Comparison of ENCODE assay signal across 8 mouse cellular contexts in the genomic region with DNA sequence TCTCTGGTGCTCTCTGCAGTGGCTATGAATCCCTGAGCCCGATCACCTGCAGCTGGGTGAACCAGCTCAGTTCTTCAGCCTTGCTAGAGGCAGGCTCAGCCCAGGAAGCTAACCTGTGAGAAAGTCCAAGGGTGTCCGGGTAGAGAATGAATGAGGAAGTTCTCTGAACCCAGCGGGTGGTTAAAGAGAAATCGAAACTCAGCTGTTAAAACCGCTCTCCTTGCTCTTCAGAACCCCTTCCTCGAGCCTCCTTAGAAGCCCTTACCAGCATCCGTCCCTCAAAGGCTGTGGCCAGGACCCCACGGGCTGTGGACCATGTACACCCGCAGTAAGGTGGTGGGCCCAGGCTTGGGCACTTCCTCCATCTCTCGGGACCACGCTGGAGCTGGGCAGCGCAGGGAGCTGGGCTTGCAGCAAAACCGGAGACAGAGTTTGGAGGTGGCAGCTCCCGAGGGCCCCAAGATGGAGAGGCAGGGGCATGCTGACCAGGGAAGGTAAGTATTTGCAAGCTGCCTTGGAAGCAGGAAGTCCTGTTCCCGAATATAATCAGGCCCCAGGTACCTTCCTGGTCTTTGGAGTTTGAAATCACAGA. TPM values are rescaled to one million over a fixed set of nuclear protein-coding genes. Genes with fewer than 3 reads are reported as not detected.
DNase-seq lines count a peak whose midpoint lies in the region; ATAC-seq and TF ChIP-seq lines count a peak whose summit lies in the region.

A gene (plus strand): TSS at position 69 of the 592 bp plus-strand sequence.

- H3K9ac ChIP-seq in hindbrain, postnatal 0 days (replicated peaks; ENCODE audit: low read length): no peak within 1 kb of the TSS
- H3K9ac ChIP-seq in hindbrain, embryonic 14.5 days: no peak within 1 kb of the TSS
- H3K9ac ChIP-seq in heart, embryonic 15.5 days: no peak within 1 kb of the TSS
- no peak within 1 kb of the TSS for H3K9ac ChIP-seq in liver, embryonic 16.5 days (ENCODE audit: low read depth, low read length)
- no peak within 1 kb of the TSS for H3K9ac ChIP-seq in forebrain, embryonic 11.5 days (ENCODE audit: low read length)

- ATAC-seq in hindbrain, postnatal 0 days: no peak
- no peak for ATAC-seq in hindbrain, embryonic 14.5 days (ENCODE audit: low FRiP score)
- ATAC-seq in heart, embryonic 15.5 days (replicated peaks; ENCODE audit: insufficient number of reproducible peaks, insufficient read depth, low FRiP score, low read depth): no peak
- ATAC-seq in liver, embryonic 16.5 days (ENCODE audit: low read depth): no peak
- no peak for ATAC-seq in forebrain, embryonic 11.5 days (replicated peaks; ENCODE audit: low FRiP score)

- no peaks in the 10 kb centered on the region for H3K9me3 ChIP-seq in hindbrain, postnatal 0 days (ENCODE audit: low read length)
- no peaks in the 10 kb centered on the region for H3K9me3 ChIP-seq in hindbrain, embryonic 14.5 days (ENCODE audit: control insufficient read depth, low read length)
- no peaks in the 10 kb centered on the region for H3K9me3 ChIP-seq in heart, embryonic 15.5 days (replicated peaks)
- no peaks in the 10 kb centered on the region for H3K9me3 ChIP-seq in liver, embryonic 16.5 days (replicated peaks; ENCODE audit: control insufficient read depth, low read length)
- no peaks in the 10 kb centered on the region for H3K9me3 ChIP-seq in forebrain, embryonic 11.5 days (ENCODE audit: control insufficient read depth, low read length)

- H3K4me3 ChIP-seq in hindbrain, postnatal 0 days (ENCODE audit: low read length): no peak within 1 kb of the TSS
- no peak within 1 kb of the TSS for H3K4me3 ChIP-seq in hindbrain, embryonic 14.5 days (replicated peaks; ENCODE audit: low read length)
- H3K4me3 ChIP-seq in heart, embryonic 15.5 days: peak within 1 kb of the TSS; percentile 25
- peak within 1 kb of the TSS; percentile 41 for H3K4me3 ChIP-seq in liver, embryonic 16.5 days (ENCODE audit: low read depth, low read length)
- H3K4me3 ChIP-seq in left cerebral cortex, adult 2 months: no peak within 1 kb of the TSS
- H3K4me3 ChIP-seq in forebrain, embryonic 11.5 days (ENCODE audit: low read depth, low read length): no peak within 1 kb of the TSS

- TF ChIP-seq CTCF in hindbrain, postnatal 0 days (IDR thresholded peaks at IDR 0.05; ENCODE audit: low read depth): no peak
- no peak for TF ChIP-seq CTCF in left cerebral cortex, adult 2 months (IDR thresholded peaks at IDR 0.05)

- H3K36me3 ChIP-seq in hindbrain, postnatal 0 days (ENCODE audit: insufficient read depth, low read length): no peaks in the 10 kb centered on the region
- H3K36me3 ChIP-seq in hindbrain, embryonic 14.5 days (replicated peaks; ENCODE audit: control insufficient read depth, insufficient read depth): no peaks in the 10 kb centered on the region
- H3K36me3 ChIP-seq in heart, embryonic 15.5 days: no peaks in the 10 kb centered on the region
- no peaks in the 10 kb centered on the region for H3K36me3 ChIP-seq in liver, embryonic 16.5 days (ENCODE audit: control insufficient read depth, insufficient read depth)
- H3K36me3 ChIP-seq in forebrain, embryonic 11.5 days (ENCODE audit: control insufficient read depth, insufficient read depth, low read length): no peaks in the 10 kb centered on the region

- intact Hi-C loops in left cerebral cortex, adult 2 months (cut with DNase I): no loop called here

- no peaks in the 10 kb centered on the region for H3K27me3 ChIP-seq in hindbrain, postnatal 0 days (ENCODE audit: insufficient read depth, low read length)
- H3K27me3 ChIP-seq in hindbrain, embryonic 14.5 days (ENCODE audit: control insufficient read depth, insufficient read depth, low read length): no peaks in the 10 kb centered on the region
- no peaks in the 10 kb centered on the region for H3K27me3 ChIP-seq in heart, embryonic 15.5 days
- H3K27me3 ChIP-seq in liver, embryonic 16.5 days (ENCODE audit: control insufficient read depth, insufficient read depth, low read depth, low read length): no peaks in the 10 kb centered on the region
- H3K27me3 ChIP-seq in forebrain, embryonic 11.5 days (ENCODE audit: control insufficient read depth, insufficient read depth, low read length): no peaks in the 10 kb centered on the region

- 0 out of 2 replicates have a peak within 1 kb of the TSS, but pooled peaks have one; percentile 18 for H3K4me2 ChIP-seq in hindbrain, postnatal 0 days (ENCODE audit: low read depth, low read length)
- H3K4me2 ChIP-seq in hindbrain, embryonic 14.5 days (replicated peaks): no peak within 1 kb of the TSS
- H3K4me2 ChIP-seq in heart, embryonic 15.5 days: peak within 1 kb of the TSS; percentile 38
- peak within 1 kb of the TSS; percentile 7 for H3K4me2 ChIP-seq in liver, embryonic 16.5 days (ENCODE audit: low read depth, low read length)
- no peak within 1 kb of the TSS for H3K4me2 ChIP-seq in forebrain, embryonic 11.5 days (ENCODE audit: low read depth, low read length, severe bottlenecking)

- no peak within 1 kb of the TSS for H3K27ac ChIP-seq in hindbrain, postnatal 0 days
- H3K27ac ChIP-seq in hindbrain, embryonic 14.5 days: no peak within 1 kb of the TSS
- H3K27ac ChIP-seq in heart, embryonic 15.5 days: 0 out of 2 replicates have a peak within 1 kb of the TSS, but pooled peaks have one; percentile 8
- H3K27ac ChIP-seq in liver, embryonic 16.5 days (ENCODE audit: low read length): no peak within 1 kb of the TSS
- H3K27ac ChIP-seq in left cerebral cortex, adult 2 months: no peak within 1 kb of the TSS
- no peak within 1 kb of the TSS for H3K27ac ChIP-seq in forebrain, embryonic 11.5 days (ENCODE audit: low read depth, low read length)

- no peak for DNase-seq in hindbrain, postnatal 0 days (ENCODE audit: low spot score)
- no peak for DNase-seq in hindbrain, embryonic 14.5 days (ENCODE audit: low spot score)
- peak; percentile 24 to 36 for DNase-seq in spleen, postnatal 10 days (ENCODE audit: low spot score in 2 of 2)
- no peak for DNase-seq in left cerebral cortex, adult 2 months (ENCODE audit: extremely low spot score in 1 of 2, low spot score in 2 of 2)
- DNase-seq in retina, embryonic 14.5 days (ENCODE audit: low spot score): no peak
- no peak for DNase-seq in forebrain, embryonic 11.5 days (ENCODE audit: low spot score)

- WGBS in hindbrain, postnatal 0 days: 61% methylated on average over 15 of the region's 15 CpGs
- 64% methylated on average over 15 of the region's 15 CpGs for WGBS in hindbrain, embryonic 14.5 days
- 49% methylated on average over 15 of the region's 15 CpGs for WGBS in heart, embryonic 15.5 days
- 16% methylated on average over 15 of the region's 15 CpGs for WGBS in liver, embryonic 16.5 days (ENCODE audit: insufficient replicate concordance)
- 72% methylated on average over 15 of the region's 15 CpGs for WGBS in forebrain, embryonic 11.5 days

- peaks cover 3% of the 10 kb centered on the region; the same call in 1 of the 2 replicates for H3K4me1 ChIP-seq in hindbrain, postnatal 0 days (ENCODE audit: insufficient read depth, low read length)
- no peaks in the 10 kb centered on the region for H3K4me1 ChIP-seq in hindbrain, embryonic 14.5 days (replicated peaks; ENCODE audit: control insufficient read depth, insufficient read depth, low read length)
- H3K4me1 ChIP-seq in heart, embryonic 15.5 days (replicated peaks): no peaks in the 10 kb centered on the region
- no peaks in the 10 kb centered on the region for H3K4me1 ChIP-seq in liver, embryonic 16.5 days (ENCODE audit: control insufficient read depth, low read depth, low read length)
- no peaks in the 10 kb centered on the region for H3K4me1 ChIP-seq in forebrain, embryonic 11.5 days (replicated peaks; ENCODE audit: control insufficient read depth, insufficient read depth, low read length)

RNA-seq across cellular contexts. Expression of the gene that starts here (rescaled TPM):
- total RNA-seq in hindbrain, postnatal 0 days (2014; rRNA removed): 0.16 and 0.22 TPM in 2 replicates
- polyA plus RNA-seq in hindbrain, postnatal 0 days (2015; fragmentation: Nextera tagmentation; extraction: Ambion mirVana): 0.41 and 0.76 TPM in 2 replicates
- 0.14 and 0.33 TPM in 2 replicates for polyA plus RNA-seq in hindbrain, embryonic 14.5 days (2014; fragmentation: Nextera tagmentation; extraction: Ambion mirVana)
- polyA plus RNA-seq in heart, embryonic 15.5 days (2015; fragmentation: Nextera tagmentation; extraction: Ambion mirVana): 0.72 and 4.8 TPM in 2 replicates
- polyA plus RNA-seq in liver, embryonic 16.5 days (2015; fragmentation: Nextera tagmentation; extraction: Ambion mirVana): 1.4 and 1.7 TPM in 2 replicates
- under 1 TPM; 0.42 to 0.54 TPM for total RNA-seq in left cerebral cortex, adult 2 months (2021)
- polyA plus RNA-seq in forebrain, embryonic 11.5 days (2014; fragmentation: Nextera tagmentation; extraction: Ambion mirVana): 0.16 and 0.19 TPM in 2 replicates

Comparison
In these comparisons a context has a peak if more than half of its experiments do, and no peak if none do; other contexts are left out.
1. H3K4me2 ChIP-seq: peak in hindbrain, postnatal 0 days (single experiment), heart, embryonic 15.5 days (single experiment) and liver, embryonic 16.5 days (single experiment); none in hindbrain, embryonic 14.5 days (single experiment) and forebrain, embryonic 11.5 days (single experiment).
2. DNase-seq: peak in spleen, postnatal 10 days (2 of 2); none in hindbrain, postnatal 0 days (single experiment), hindbrain, embryonic 14.5 days (single experiment), left cerebral cortex, adult 2 months (0 of 2), retina, embryonic 14.5 days (single experiment) and forebrain, embryonic 11.5 days (single experiment).
3. H3K4me3 ChIP-seq: peak in heart, embryonic 15.5 days (single experiment) and liver, embryonic 16.5 days (single experiment); none in hindbrain, postnatal 0 days (single experiment), hindbrain, embryonic 14.5 days (single experiment), left cerebral cortex, adult 2 months (single experiment) and forebrain, embryonic 11.5 days (single experiment).